Mouse (Mus musculus): ENCODE data around the gene Olfr706. TPM values are rescaled to one million over a fixed set of nuclear protein-coding genes. Genes with fewer than 3 reads are reported as not detected.

Gene Olfr706
- not detected in 2 replicates for polyA plus RNA-seq (2012; rRNA removed)

DNA sequence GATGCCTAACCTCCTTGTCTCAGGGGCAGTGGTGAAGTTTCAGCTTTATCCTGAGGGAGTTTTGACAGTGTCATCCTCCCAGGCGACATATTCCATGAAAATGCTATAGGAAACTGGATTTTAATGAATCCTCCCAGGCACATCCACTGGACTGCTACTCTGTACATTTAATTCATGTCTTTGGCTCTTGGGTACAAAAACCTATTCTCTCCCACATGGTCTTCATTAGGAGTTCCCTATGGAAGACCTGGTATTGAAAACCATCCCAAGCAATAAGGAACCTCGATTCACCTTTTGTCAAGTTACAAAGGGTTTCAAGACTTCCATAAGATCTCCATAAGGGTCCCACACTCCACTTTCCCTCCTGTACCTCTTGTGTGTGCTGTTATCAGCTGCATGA, at the start of gene Olfr706:
Gene Olfr706 (minus strand): TSS at position 101 of the 400 bp plus-strand sequence.

GRCm38 (mm10) chr7:106932119-106932518, 44.2 kb upstream of the Olfr706 start, which contains the start of gene Olfr709-ps1:
Gene Olfr709-ps1, minus strand, starts transcription at chr7:106932219.

GRCm38 (mm10) chr7:106907676-106908075, 19.7 kb upstream of the Olfr706 start, which contains the start of gene Olfr1532-ps1:
Gene Olfr1532-ps1, plus strand, starts transcription at chr7:106908001.

GRCm38 (mm10) chr7:106901141-106901540, 13.2 kb upstream of the Olfr706 start, which contains the start of gene Olfr707:
Gene Olfr707, minus strand, starts transcription at chr7:106901241.

GRCm38 (mm10) chr7:106876791-106877190, 11.2 kb downstream of the Olfr706 start, which contains the start of gene Olfr705:
Gene Olfr705, minus strand, starts transcription at chr7:106876891.

DNA sequence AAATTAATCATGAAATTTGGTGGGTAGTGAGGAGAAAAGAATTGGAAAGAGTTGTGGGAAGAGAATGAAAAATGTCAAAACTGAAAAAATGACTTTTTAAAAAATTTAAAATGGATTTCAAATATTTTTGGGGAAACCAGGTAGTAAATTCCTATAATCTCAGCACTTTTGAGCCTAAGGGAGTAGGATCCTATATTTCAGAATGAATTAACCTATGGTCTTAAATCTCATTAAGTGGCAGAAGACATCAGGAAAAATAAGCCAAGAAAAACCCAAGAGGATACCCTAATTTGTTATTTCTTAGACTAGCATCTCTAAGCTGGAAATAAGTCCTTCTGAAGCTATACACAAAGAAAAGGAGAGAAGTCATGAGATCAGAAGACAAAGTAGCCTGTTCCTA, 25.1 kb downstream of the Olfr706 start, which contains the start of gene Olfr704:
Gene Olfr704 (plus strand): TSS at position 301 of the 400 bp plus-strand sequence.

DNA sequence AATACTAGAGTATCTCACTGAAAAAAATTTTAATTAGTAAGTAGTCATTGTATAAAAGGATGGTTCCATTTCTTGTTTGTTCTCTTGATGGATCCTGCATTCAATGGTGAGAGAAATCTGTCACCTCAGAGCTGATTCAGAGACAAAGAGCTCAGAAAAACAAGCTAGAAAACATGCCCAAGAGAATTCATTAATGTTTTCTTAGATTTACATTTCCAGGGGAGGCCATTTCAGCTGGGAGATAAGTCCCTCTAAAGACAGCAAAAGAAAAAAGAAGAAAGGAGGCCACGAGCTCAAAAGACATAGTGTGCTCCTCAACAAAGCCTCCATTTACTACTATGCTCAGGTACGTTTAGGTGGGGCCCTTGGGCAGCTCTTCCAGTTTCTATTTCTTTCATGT, 44.9 kb downstream of the Olfr706 start, which contains the start of gene Olfr703:
Gene Olfr703 (plus strand): TSS at position 301 of the 400 bp plus-strand sequence.

DNA sequence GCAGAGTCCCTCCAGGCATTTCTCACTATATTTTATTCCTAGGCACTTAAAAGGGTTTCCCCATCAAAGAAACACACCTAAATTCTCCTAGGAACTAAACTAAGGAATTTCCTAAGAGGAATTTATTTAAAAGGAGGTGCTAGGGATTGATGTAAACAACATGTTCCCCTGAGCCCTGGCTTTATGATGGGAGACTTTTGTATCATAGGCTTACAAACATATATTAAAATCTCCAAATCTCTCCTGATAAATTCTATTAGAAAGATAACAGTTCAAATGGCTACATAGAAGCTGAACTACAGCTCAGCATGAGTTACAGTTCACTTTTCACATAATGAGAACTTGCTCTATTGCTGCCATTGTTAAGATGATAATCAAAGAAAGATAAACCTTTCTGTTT, 54.2 kb downstream of the Olfr706 start, which contains the start of gene Olfr702:
Gene Olfr702 (minus strand): TSS at position 101 of the 400 bp plus-strand sequence.

Other genes starting within 250 kb of the Olfr706 start
- gene Olfr693, start 207.6 kb downstream of the Olfr706 start, polyA plus RNA-seq (2012; rRNA removed) = not detected in 2 replicates
- gene Olfr694, start 196.3 kb downstream of the Olfr706 start, polyA plus RNA-seq (2012; rRNA removed) = not detected in 2 replicates
- not detected in 2 replicates for gene Olfr695, start 171.8 kb downstream of the Olfr706 start, polyA plus RNA-seq (2012; rRNA removed)
- gene Olfr697, start 145.7 kb downstream of the Olfr706 start, polyA plus RNA-seq (2012; rRNA removed) = not detected in 2 replicates
- gene Olfr698, start 132.8 kb downstream of the Olfr706 start, polyA plus RNA-seq (2012; rRNA removed) = not detected in 2 replicates
- not detected in 2 replicates for gene Olfr699, start 95.0 kb downstream of the Olfr706 start, polyA plus RNA-seq (2012; rRNA removed)
- not detected in 2 replicates for gene Olfr700, start 79.3 kb downstream of the Olfr706 start, polyA plus RNA-seq (2012; rRNA removed)
- gene Olfr701, start 74.0 kb downstream of the Olfr706 start, polyA plus RNA-seq (2012; rRNA removed) = not detected in 2 replicates
- gene Olfr702, start 54.3 kb downstream of the Olfr706 start, polyA plus RNA-seq (2012; rRNA removed) = not detected in 2 replicates
- not detected in 2 replicates for gene Olfr703, start 44.8 kb downstream of the Olfr706 start, polyA plus RNA-seq (2012; rRNA removed)
- not detected in 2 replicates for gene Olfr704, start 25.0 kb downstream of the Olfr706 start, polyA plus RNA-seq (2012; rRNA removed)
- not detected in 2 replicates for gene Olfr705, start 11.3 kb downstream of the Olfr706 start, polyA plus RNA-seq (2012; rRNA removed)
- gene Olfr707, start 13.1 kb upstream of the Olfr706 start, polyA plus RNA-seq (2012; rRNA removed) = not detected in 2 replicates
- not detected in 2 replicates for gene Olfr1532-ps1, start 19.8 kb upstream of the Olfr706 start, polyA plus RNA-seq (2012; rRNA removed)
- not detected in 2 replicates for gene Olfr709-ps1, start 44.1 kb upstream of the Olfr706 start, polyA plus RNA-seq (2012; rRNA removed)
- not detected in 2 replicates for gene Olfr710, start 60.1 kb upstream of the Olfr706 start, polyA plus RNA-seq (2012; rRNA removed)
- gene Olfr6, start 75.8 kb upstream of the Olfr706 start, polyA plus RNA-seq (2012; rRNA removed) = not detected in 2 replicates
- not detected in 2 replicates for gene Olfr711, start 87.3 kb upstream of the Olfr706 start, polyA plus RNA-seq (2012; rRNA removed)
- gene Olfr2, start 117.9 kb upstream of the Olfr706 start, polyA plus RNA-seq (2012; rRNA removed) = not detected in 2 replicates
- not detected in 2 replicates for gene Olfr713, start 143.0 kb upstream of the Olfr706 start, polyA plus RNA-seq (2012; rRNA removed)
- not detected in 2 replicates for gene Olfr714, start 182.8 kb upstream of the Olfr706 start, polyA plus RNA-seq (2012; rRNA removed)
- not detected in 2 replicates for gene Olfr17, start 205.1 kb upstream of the Olfr706 start, polyA plus RNA-seq (2012; rRNA removed)
- gene Olfr715b, start 222.2 kb upstream of the Olfr706 start, polyA plus RNA-seq (2012; rRNA removed) = not detected in 2 replicates
- gene Olfr715, start 242.9 kb upstream of the Olfr706 start, polyA plus RNA-seq (2012; rRNA removed) = not detected in 2 replicates

Data from stomach, adult 2 months (tissue).